Mouse (Mus musculus) MEL (cell line): Measurements from ENCODE around the gene Sez6l2. TPM values are rescaled to one million over a fixed set of nuclear protein-coding genes. Genes with fewer than 3 reads are reported as not detected.
A peak's percentile ranks its signal among the peaks of the same experiment; 100 is the strongest.

ENCODE experiments used
- DNase-seq: peaks from one replicate; pipeline ENCODE4 v3.0.0; 2011; ENCODE audit warnings: low read depth, low spot score
- H3K27ac ChIP-seq: 2 replicates; pipeline ENCODE4 v1.5.1; 2012; ENCODE audit warnings: low read depth, mild to moderate bottlenecking, control low read depth, low read length, moderate library complexity; ENCODE audit not compliant: control insufficient read depth
- H3K27me3 ChIP-seq, 2 experiments: fragments of 150-350 bp in 1 of 2; sonication (generic) in 1 of 2; 2 replicates each; pipeline ENCODE4 v1.6.1; 2012; ENCODE audit warnings: low read length in 2 of 2, mild to moderate bottlenecking in 2 of 2, improper control_type of control experiment in 1 of 2, moderate library complexity in 1 of 2; ENCODE audit not compliant: insufficient read depth in 2 of 2, control insufficient read depth in 1 of 2
- H3K36me3 ChIP-seq, 2 experiments: 2 replicates each; pipeline ENCODE4 v1.6.1; 2012 to 2014; ENCODE audit warnings: low read length in 2 of 2, improper control_type of control experiment in 1 of 2, inconsistent platforms in 1 of 2, mild to moderate bottlenecking in 1 of 2; ENCODE audit not compliant: insufficient read depth in 2 of 2, control insufficient read depth in 1 of 2
- H3K4me1 ChIP-seq, 2 experiments: fragments of 150-350 bp in 1 of 2; sonication (generic) in 1 of 2; 2 replicates each; pipeline ENCODE4 v1.6.1; 2012; ENCODE audit warnings: low read length in 2 of 2, improper control_type of control experiment in 1 of 2, mild to moderate bottlenecking in 1 of 2; ENCODE audit not compliant: insufficient read depth in 2 of 2, control insufficient read depth in 1 of 2
- H3K4me3 ChIP-seq, 2 experiments: fragments of 150-350 bp in 1 of 2; sonication (generic) in 1 of 2; 2 replicates each; pipeline ENCODE4 v1.5.1; 2012; ENCODE audit warnings: low read depth in 2 of 2, low read length in 2 of 2, mild to moderate bottlenecking in 2 of 2, moderate library complexity in 2 of 2, control low read depth in 1 of 2, improper control_type of control experiment in 1 of 2; ENCODE audit not compliant: control insufficient read depth in 1 of 2, insufficient read depth in 1 of 2
- H3K79me2 ChIP-seq: 2 replicates; pipeline ENCODE4 v1.6.1; 2012; ENCODE audit warnings: mild to moderate bottlenecking, low read length, moderate library complexity; ENCODE audit not compliant: control insufficient read depth, poor library complexity, insufficient read depth
- H3K9ac ChIP-seq: 2 replicates; pipeline ENCODE4 v1.6.1; 2012; ENCODE audit warnings: low read depth, mild to moderate bottlenecking, control low read depth, low read length, moderate library complexity; ENCODE audit not compliant: control insufficient read depth, poor library complexity, severe bottlenecking
- H3K9me3 ChIP-seq: fragments of 150-350 bp; sonication (generic); replicated peaks from 2 replicates; pipeline ENCODE4 v1.6.1; 2012; ENCODE audit warnings: mild to moderate bottlenecking, low read length, improper control_type of control experiment, moderate library complexity; ENCODE audit not compliant: insufficient read depth
- BHLHE40 ChIP-seq: IDR thresholded peaks from 2 replicates; pipeline ENCODE4 v1.6.1; 2012; ENCODE audit warnings: low read depth, mild to moderate bottlenecking, inconsistent platforms, low read length, improper control_type of control experiment, borderline replicate concordance
- CHD1 ChIP-seq: IDR thresholded peaks from 2 replicates; pipeline ENCODE4 v1.6.1; 2012; ENCODE audit warnings: low read depth, mild to moderate bottlenecking, inconsistent platforms, low read length, improper control_type of control experiment
- CHD2 ChIP-seq: IDR thresholded peaks from 2 replicates; pipeline ENCODE4 v1.6.1; 2011; ENCODE audit warnings: low read length, improper control_type of control experiment
- GATA1 ChIP-seq: IDR thresholded peaks from 2 replicates; pipeline ENCODE4 v1.6.1; 2011; ENCODE audit warnings: low read depth, low read length, improper control_type of control experiment
- HCFC1 ChIP-seq: IDR thresholded peaks from 2 replicates; pipeline ENCODE4 v1.6.1; 2012; ENCODE audit warnings: low read depth, mild to moderate bottlenecking, inconsistent platforms, low read length, improper control_type of control experiment, moderate library complexity
- MAX ChIP-seq: IDR thresholded peaks from 2 replicates; pipeline ENCODE4 v1.6.1; 2011; ENCODE audit warnings: low read length, improper control_type of control experiment
- MAZ ChIP-seq: IDR thresholded peaks from 2 replicates; pipeline ENCODE4 v1.6.1; 2012; ENCODE audit warnings: low read depth, mild to moderate bottlenecking, inconsistent platforms, low read length, improper control_type of control experiment
- MXI1 ChIP-seq: IDR thresholded peaks from 2 replicates; pipeline ENCODE4 v1.6.1; 2011; ENCODE audit warnings: mild to moderate bottlenecking, low read depth, low read length, improper control_type of control experiment
- MYB ChIP-seq: IDR thresholded peaks from 2 replicates; pipeline ENCODE4 v1.6.1; 2011; ENCODE audit warnings: mild to moderate bottlenecking, low read depth, low read length, improper control_type of control experiment
- MYC ChIP-seq: IDR thresholded peaks from 2 replicates; pipeline ENCODE4 v1.6.1; 2011; ENCODE audit warnings: low read depth, mild to moderate bottlenecking, low read length, improper control_type of control experiment, moderate library complexity
- POLR2A ChIP-seq, 2 experiments: IDR thresholded peaks; 2 replicates each; pipeline ENCODE4 v1.6.1; 2011 to 2012; ENCODE audit warnings: low read length in 2 of 2, mild to moderate bottlenecking in 2 of 2, control low read depth in 1 of 2, improper control_type of control experiment in 1 of 2, low read depth in 1 of 2, moderate library complexity in 1 of 2; ENCODE audit not compliant: control insufficient read depth in 1 of 2, insufficient read depth in 1 of 2, poor library complexity in 1 of 2
- POLR2AphosphoS5 ChIP-seq: IDR thresholded peaks from 2 replicates; pipeline ENCODE4 v1.6.1; 2012; ENCODE audit warnings: low read depth, borderline replicate concordance, mild to moderate bottlenecking, inconsistent platforms, low read length, moderate library complexity, mixed read lengths
- RAD21 ChIP-seq: IDR thresholded peaks from 2 replicates; pipeline ENCODE4 v1.6.1; 2011; ENCODE audit warnings: mild to moderate bottlenecking, low read depth, low read length, improper control_type of control experiment
- SIN3A ChIP-seq: IDR thresholded peaks from 2 replicates; pipeline ENCODE4 v1.6.1; 2012; ENCODE audit warnings: low read length, improper control_type of control experiment, inconsistent platforms
- TBP ChIP-seq: IDR thresholded peaks from 2 replicates; pipeline ENCODE4 v1.8.0; 2011; ENCODE audit warnings: low read depth, low read length, improper control_type of control experiment
- UBTF ChIP-seq: IDR thresholded peaks from 2 replicates; pipeline ENCODE4 v1.6.1; 2012; ENCODE audit warnings: low read depth, mild to moderate bottlenecking, inconsistent platforms, low read length, improper control_type of control experiment, moderate library complexity, borderline replicate concordance; ENCODE audit not compliant: insufficient read depth
- USF1 ChIP-seq: IDR thresholded peaks from 2 replicates; pipeline ENCODE4 v1.6.1; 2014; ENCODE audit warnings: low read depth, mild to moderate bottlenecking, inconsistent platforms, low read length, improper control_type of control experiment, moderate library complexity
- USF2 ChIP-seq, 2 experiments: IDR thresholded peaks; 2 replicates each; pipeline ENCODE4 v1.6.1; 2011 to 2012; ENCODE audit warnings: improper control_type of control experiment in 2 of 2, low read length in 2 of 2, borderline replicate concordance in 1 of 2, inconsistent platforms in 1 of 2, low read depth in 1 of 2, mild to moderate bottlenecking in 1 of 2; ENCODE audit not compliant: insufficient read depth in 1 of 2
- ZKSCAN1 ChIP-seq: IDR thresholded peaks from 2 replicates; pipeline ENCODE4 v1.6.1; 2012; ENCODE audit warnings: low read depth, mild to moderate bottlenecking, inconsistent platforms, low read length, improper control_type of control experiment, moderate library complexity
- ZMIZ1 ChIP-seq: IDR thresholded peaks from 2 replicates; pipeline ENCODE4 v1.6.1; 2012; ENCODE audit warnings: low read depth, mild to moderate bottlenecking, inconsistent platforms, low read length, improper control_type of control experiment, moderate library complexity
- ZNF384 ChIP-seq: IDR thresholded peaks from 2 replicates; pipeline ENCODE4 v1.6.1; 2012; ENCODE audit warnings: low read depth, mild to moderate bottlenecking, inconsistent platforms, low read length, improper control_type of control experiment
- polyA plus RNA-seq, 2 experiments: library from polyadenylated mRNA; stranded (reverse) in 1 of 2; unstranded in 1 of 2; fragments of >175 nt in 1 of 2; fragments of >200 nt in 1 of 2; gene quantifications; 2 replicates each; pipeline versions ENCODE4 v1.2.1 to v1.2.4; 2012; ENCODE audit warnings: low replicate concordance in 2 of 2, low read depth in 1 of 2; ENCODE audit not compliant: insufficient read length in 2 of 2, insufficient read depth in 1 of 2, missing spikeins in 1 of 2
- total RNA-seq: library from RNA; depleted of rRNA; stranded (reverse); fragments of 300-350 nt; gene quantifications from 2 replicates; pipeline ENCODE4 v1.2.3, GENCODE M21; 2012

The Sez6l2 gene
- total and polyA plus RNA-seq, 3 experiments: 2.0 to 6.1 TPM; not detected in 1

DNA sequence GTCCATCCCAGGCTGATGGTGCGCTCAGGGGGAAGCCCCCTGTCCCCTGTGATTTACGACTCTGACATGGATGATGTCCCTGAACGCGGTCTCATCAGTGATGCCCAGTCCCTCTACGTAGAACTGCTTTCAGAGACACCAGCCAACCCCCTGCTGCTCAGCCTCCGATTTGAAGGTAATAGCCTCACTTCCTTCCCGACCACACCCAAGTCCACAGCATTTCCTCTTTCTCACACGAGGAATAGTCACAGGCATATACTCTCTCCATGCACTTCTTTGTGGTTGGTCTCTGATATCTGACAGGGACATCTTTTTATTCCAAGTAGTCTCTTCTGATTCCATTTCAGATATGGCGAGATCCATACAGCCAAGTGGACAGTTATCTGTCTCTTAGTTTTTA, 9.4 kb downstream of the Sez6l2 start:
- H3K79me2 ChIP-seq: no peaks in the 10 kb centered on the region
- H3K27me3 ChIP-seq: no peaks in the 10 kb centered on the region
- no peak for TF ChIP-seq BHLHE40
- no peak for TF ChIP-seq TBP
- peak; percentile 52; the same call in 1 of the 2 replicates for TF ChIP-seq MYC
- TF ChIP-seq CHD1: no peak
- no peak for TF ChIP-seq UBTF
- TF ChIP-seq MAX: no peak
- no peak for TF ChIP-seq CHD2
- no peak for TF ChIP-seq ZMIZ1
- TF ChIP-seq GATA1: 0 out of 2 replicates have a peak, but pooled peaks have one; percentile 23
- no peak overlapping the region for H3K4me3 ChIP-seq
- no peak overlapping the region for H3K27ac ChIP-seq
- peaks cover 6 to 11% of the 10 kb centered on the region in 2 experiments for H3K4me1 ChIP-seq
- peak; percentile 55 for DNase-seq
- peaks cover 0 to 9% of the 10 kb centered on the region in 2 experiments; a peak in 2 of 4 replicates for H3K36me3 ChIP-seq
- H3K9me3 ChIP-seq: no peaks in the 10 kb centered on the region
- H3K9ac ChIP-seq: no peak overlapping the region

DNA sequence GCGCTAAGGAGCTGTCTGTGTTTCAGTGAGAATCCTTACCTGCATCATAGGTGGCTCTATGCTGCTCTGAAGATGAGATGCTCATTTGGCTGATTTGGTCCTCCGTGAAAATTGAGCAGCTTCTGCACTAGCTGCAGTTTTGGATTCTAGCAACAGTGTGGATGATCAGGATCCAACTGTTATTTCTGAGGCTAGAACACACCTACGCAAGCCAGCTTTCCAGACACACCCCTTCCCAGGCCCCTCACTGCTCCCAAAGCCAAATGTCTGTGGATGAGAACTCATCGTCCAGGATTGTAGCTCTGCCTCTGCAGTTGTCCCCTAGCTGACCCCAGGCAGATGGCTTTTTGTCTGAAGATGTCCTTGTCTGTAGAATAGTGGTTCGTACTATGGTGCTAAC, 10.7 kb downstream of the Sez6l2 start:
- TF ChIP-seq BHLHE40 (no peak), ZNF384 (no peak), HCFC1 (no peak), ZMIZ1 (no peak), ZKSCAN1 (no peak), GATA1 (no peak), MXI1 (no peak), CHD1 (no peak), USF1 (no peak), USF2 (IDR thresholded peaks at IDR 0.05; ENCODE audit: borderline replicate concordance in 1 of 2, insufficient read depth in 1 of 2, low read depth in 1 of 2, low read length in 2 of 2) (no peak), RAD21 (no peak), POLR2AphosphoS5 (no peak), MYC (no peak), MYB (no peak), SIN3A (no peak), MAZ (no peak), CHD2 (no peak), MAX (no peak), POLR2A (IDR thresholded peaks at IDR 0.05; ENCODE audit: control insufficient read depth in 1 of 2, insufficient read depth in 1 of 2, low read depth in 1 of 2, low read length in 2 of 2, poor library complexity in 1 of 2) (no peak)

More for the DNA sequence above, 10.7 kb downstream of the Sez6l2 start:
- DNase-seq: no peak
- peaks cover 0 to 9% of the 10 kb centered on the region in 2 experiments; a peak in 2 of 4 replicates for H3K36me3 ChIP-seq
- H3K79me2 ChIP-seq: no peaks in the 10 kb centered on the region
- no peak overlapping the region for H3K27ac ChIP-seq
- H3K4me1 ChIP-seq: peaks cover 6 to 11% of the 10 kb centered on the region in 2 experiments
- H3K9ac ChIP-seq: no peak overlapping the region
- H3K4me3 ChIP-seq: no peak overlapping the region
- H3K9me3 ChIP-seq: no peaks in the 10 kb centered on the region
- H3K27me3 ChIP-seq: no peaks in the 10 kb centered on the region
